Mouse (Mus musculus) liver, embryonic 13.5 days (tissue): ENCODE measurements around the gene Olfr1224-ps1. TPM values are rescaled to one million over a fixed set of nuclear protein-coding genes. Genes with fewer than 3 reads are reported as not detected.
"Not testable (repeated sequence)": the region's sequence is repeated elsewhere in the genome, so short reads cannot be mapped to it uniquely, and the experiment has no call there.

ENCODE experiments used
- ATAC-seq: fragments of 200-750 bp; cut with Nextera tagmentation; 2 replicates; pipeline ENCODE4 v1.8.0; 2017; ENCODE audit warnings: low read depth, mild to moderate bottlenecking, moderate number of reproducible peaks, moderate library complexity
- DNase-seq: peaks from one replicate; pipeline ENCODE4 v3.0.0; 2022
- H3K27ac ChIP-seq: fragments of 300-500 bp; sonication (generic); 2 replicates; pipeline ENCODE4 v1.5.1; 2015; ENCODE audit warnings: moderate library complexity, mild to moderate bottlenecking, inconsistent platforms
- H3K27me3 ChIP-seq: fragments of 300-500 bp; sonication (generic); 2 replicates; pipeline ENCODE4 v1.6.1; 2015; ENCODE audit warnings: mild to moderate bottlenecking, inconsistent platforms
- H3K36me3 ChIP-seq: fragments of 300-500 bp; sonication (generic); 2 replicates; pipeline ENCODE4 v1.6.1; 2015; ENCODE audit warnings: mild to moderate bottlenecking, inconsistent platforms
- H3K4me1 ChIP-seq: fragments of 300-500 bp; sonication (generic); replicated peaks from 2 replicates; pipeline ENCODE4 v1.6.1; 2015; ENCODE audit warnings: inconsistent platforms
- H3K4me2 ChIP-seq: fragments of 300-500 bp; sonication (generic); 2 replicates; pipeline ENCODE4 v1.6.1; 2015; ENCODE audit warnings: inconsistent platforms, mild to moderate bottlenecking, moderate library complexity
- H3K4me3 ChIP-seq: fragments of 300-500 bp; sonication (generic); replicated peaks from 2 replicates; pipeline ENCODE4 v1.5.1; 2015; ENCODE audit warnings: mild to moderate bottlenecking, inconsistent platforms
- H3K9ac ChIP-seq: fragments of 300-500 bp; sonication (generic); 2 replicates; pipeline ENCODE4 v1.6.1; 2015; ENCODE audit warnings: mild to moderate bottlenecking, inconsistent platforms
- H3K9me3 ChIP-seq: fragments of 300-500 bp; sonication (generic); replicated peaks from 2 replicates; pipeline ENCODE4 v1.6.1; 2016; ENCODE audit warnings: inconsistent platforms
- WGBS: fragments of 180-500 bp; shearing (Covaris S2); methylation state at CpG from one replicate; pipeline ENCODE4 v1.1.7; 2015; ENCODE audit not compliant: insufficient replicate concordance; 5-methylcytosine and 5-hydroxymethylcytosine counted together
- polyA plus RNA-seq: library from polyadenylated mRNA; unstranded; fragments of >200 nt; fragmentation: Nextera tagmentation; extraction: Ambion mirVana; gene quantifications from 2 replicates; pipeline ENCODE4 v1.2.1, GENCODE M21; 2015

The Olfr1224-ps1 gene
- not detected in 2 replicates for polyA plus RNA-seq

DNA sequence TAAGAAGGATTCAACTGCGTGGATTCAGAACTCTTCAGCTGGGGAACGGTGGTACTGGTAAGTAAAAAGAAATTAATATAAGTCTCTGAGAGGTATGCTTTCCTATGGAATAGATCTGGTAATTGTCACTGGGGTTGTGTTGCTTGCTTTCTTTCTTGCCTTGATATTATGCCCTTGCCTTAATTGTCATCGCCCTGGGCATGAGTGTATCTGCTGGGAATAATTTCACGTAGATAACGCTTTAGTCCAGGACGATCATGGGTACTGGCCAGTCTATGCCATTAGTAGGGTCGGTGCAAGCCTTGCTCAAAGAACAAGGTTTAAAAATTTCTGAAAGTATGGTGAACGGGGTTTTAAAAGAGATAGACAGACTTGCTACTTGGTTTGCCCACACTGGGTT is at the start of gene Olfr1224-ps1:
Olfr1224-ps1 (minus strand) TSS at position 101 of the 400 bp plus-strand sequence.
- WGBS, result 77% methylated on average over 8 of the region's 8 CpGs
- H3K9ac ChIP-seq, DNase-seq, ATAC-seq, H3K9me3 ChIP-seq, H3K4me1 ChIP-seq, H3K36me3 ChIP-seq, H3K27ac ChIP-seq, H3K4me2 ChIP-seq, H3K4me3 ChIP-seq, H3K27me3 ChIP-seq: not testable (repeated sequence)

DNA sequence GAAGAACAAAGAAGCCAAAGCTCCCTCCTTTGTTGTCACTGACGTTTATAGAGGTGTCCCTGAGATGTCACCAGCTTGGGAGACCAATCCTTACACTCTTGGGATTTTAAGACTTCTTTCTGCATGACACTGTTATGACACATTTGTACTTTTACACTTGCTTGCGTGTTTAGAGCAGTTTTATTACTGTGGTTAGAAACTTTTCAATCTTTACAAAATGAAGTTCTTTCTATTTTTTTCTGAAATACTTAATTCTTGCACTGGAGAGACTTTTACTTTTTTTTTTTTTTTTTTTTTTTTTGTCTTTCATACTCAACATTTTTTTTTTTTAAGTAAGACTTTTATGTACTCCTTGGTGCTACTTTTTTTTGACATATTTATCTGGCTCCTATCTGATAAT is 36.1 kb upstream of the Olfr1224-ps1 start, which contains the start of gene Olfr1226:
Olfr1226 (minus strand) TSS at position 101 of the 400 bp plus-strand sequence.
- Histone ChIP-seq H3K27me3 (no peaks in the 10 kb centered on the region), H3K4me2 (no peak within 1 kb of the TSS), H3K4me1 (no peaks in the 10 kb centered on the region), H3K27ac (no peak within 1 kb of the TSS), H3K9me3 (no peaks in the 10 kb centered on the region), H3K9ac (no peak within 1 kb of the TSS), H3K4me3 (no peak within 1 kb of the TSS), H3K36me3 (no peaks in the 10 kb centered on the region)
- ATAC-seq (no peak), DNase-seq (no peak)
- WGBS, result 49% methylated on average over 2 of the region's 2 CpGs

GRCm38 (mm10) chr2:89196325-89196982 is 32.6 kb upstream of the Olfr1224-ps1 start:
- Histone ChIP-seq H3K4me3 (no peak overlapping the region), H3K4me2 (no peak overlapping the region), H3K9me3 (no peaks in the 10 kb centered on the region), H3K4me1 (no peaks in the 10 kb centered on the region), H3K9ac (no peak overlapping the region), H3K27me3 (no peaks in the 10 kb centered on the region), H3K27ac (no peak overlapping the region), H3K36me3 (no peaks in the 10 kb centered on the region)
- WGBS, result 40% methylated on average over 3 of the region's 3 CpGs
- ATAC-seq, result no peak
- DNase-seq, result no peak

DNA sequence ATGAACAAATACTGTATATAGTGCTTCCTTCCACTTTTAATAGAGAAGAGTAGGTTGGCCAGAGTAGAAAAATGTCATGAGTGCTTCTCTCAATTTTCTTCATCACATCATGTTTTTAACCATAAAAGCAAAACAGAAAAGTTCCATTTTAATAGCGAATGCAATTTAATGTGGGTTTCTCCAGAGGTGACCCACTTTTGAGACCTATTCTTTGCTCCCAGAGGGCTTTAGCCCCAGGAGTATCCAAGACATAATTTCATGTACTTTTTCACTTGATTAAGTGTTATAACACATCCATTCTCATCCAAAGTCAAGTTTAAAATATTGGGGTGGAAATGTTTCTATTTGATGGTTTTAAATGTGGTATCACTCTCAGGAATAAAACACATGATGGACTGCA is 10.7 kb upstream of the Olfr1224-ps1 start, which contains the start of gene Olfr1225:
Olfr1225 (minus strand) TSS at position 101 of the 400 bp plus-strand sequence.
- WGBS, result 53% methylated on average over 1 of the region's 1 CpGs
- ATAC-seq, result no peak

GRCm38 (mm10) chr2:89164711-89165110 is 820 bp upstream of the Olfr1224-ps1 start:
- 69% methylated on average over 4 of the region's 4 CpGs for WGBS
- H3K27me3 ChIP-seq, H3K4me3 ChIP-seq, DNase-seq, H3K36me3 ChIP-seq, ATAC-seq, H3K9me3 ChIP-seq, H3K9ac ChIP-seq, H3K27ac ChIP-seq, H3K4me1 ChIP-seq, H3K4me2 ChIP-seq: not testable (repeated sequence)

More for the DNA sequence above, 10.7 kb upstream of the Olfr1224-ps1 start, which contains the start of gene Olfr1225:
- no peaks in the 10 kb centered on the region for H3K4me1 ChIP-seq
- DNase-seq, result no peak
- H3K4me3 ChIP-seq, result no peak within 1 kb of the TSS
- H3K36me3 ChIP-seq, result no peaks in the 10 kb centered on the region
- no peaks in the 10 kb centered on the region for H3K27me3 ChIP-seq
- H3K27ac ChIP-seq, result no peak within 1 kb of the TSS
- no peak within 1 kb of the TSS for H3K4me2 ChIP-seq
- no peaks in the 10 kb centered on the region for H3K9me3 ChIP-seq
- H3K9ac ChIP-seq, result no peak within 1 kb of the TSS

DNA sequence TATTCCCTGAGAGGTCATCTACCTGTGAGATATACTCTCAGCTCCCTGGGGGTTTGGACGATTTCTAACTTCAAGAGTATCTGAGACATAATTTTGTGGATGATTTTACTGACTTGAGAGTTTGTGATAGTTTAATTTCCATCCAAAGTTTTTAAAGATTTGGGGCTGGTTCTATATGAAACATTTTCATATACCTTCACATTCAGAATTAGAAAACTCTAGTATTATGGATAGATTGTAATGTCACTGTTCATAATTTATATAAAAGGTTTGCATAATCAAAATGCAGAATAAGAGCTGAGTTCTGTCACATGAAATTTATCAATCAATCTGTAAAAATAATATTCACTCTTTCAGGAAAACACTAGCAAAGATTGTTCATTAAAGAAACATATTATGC is 12.4 kb downstream of the Olfr1224-ps1 start, which contains the start of gene Olfr1223:
Olfr1223 (minus strand) TSS at position 101 of the 400 bp plus-strand sequence.
- no peaks in the 10 kb centered on the region for H3K4me1 ChIP-seq
- H3K9me3 ChIP-seq, result no peaks in the 10 kb centered on the region
- no peak within 1 kb of the TSS for H3K4me3 ChIP-seq
- no peaks in the 10 kb centered on the region for H3K36me3 ChIP-seq
- H3K9ac ChIP-seq, result no peak within 1 kb of the TSS
- 26% methylated on average over 1 of the region's 1 CpGs for WGBS
- no peaks in the 10 kb centered on the region for H3K27me3 ChIP-seq
- H3K27ac ChIP-seq, result no peak within 1 kb of the TSS
- DNase-seq (no peak), ATAC-seq (no peak)
- no peak within 1 kb of the TSS for H3K4me2 ChIP-seq

GRCm38 (mm10) chr2:89132954-89133353 is 30.9 kb downstream of the Olfr1224-ps1 start, which contains the start of gene Olfr1222:
TSS of gene Olfr1222 (minus strand) at chr2:89133054.
- no peak within 1 kb of the TSS for H3K4me3 ChIP-seq
- 40% methylated on average over 3 of the region's 3 CpGs for WGBS
- no peaks in the 10 kb centered on the region for H3K9me3 ChIP-seq
- no peaks in the 10 kb centered on the region for H3K36me3 ChIP-seq
- H3K27me3 ChIP-seq, result no peaks in the 10 kb centered on the region
- H3K27ac ChIP-seq, result no peak within 1 kb of the TSS
- H3K4me1 ChIP-seq, result no peaks in the 10 kb centered on the region
- H3K4me2 ChIP-seq, result no peak within 1 kb of the TSS
- ATAC-seq (no peak), DNase-seq (no peak)
- H3K9ac ChIP-seq, result no peak within 1 kb of the TSS

DNA sequence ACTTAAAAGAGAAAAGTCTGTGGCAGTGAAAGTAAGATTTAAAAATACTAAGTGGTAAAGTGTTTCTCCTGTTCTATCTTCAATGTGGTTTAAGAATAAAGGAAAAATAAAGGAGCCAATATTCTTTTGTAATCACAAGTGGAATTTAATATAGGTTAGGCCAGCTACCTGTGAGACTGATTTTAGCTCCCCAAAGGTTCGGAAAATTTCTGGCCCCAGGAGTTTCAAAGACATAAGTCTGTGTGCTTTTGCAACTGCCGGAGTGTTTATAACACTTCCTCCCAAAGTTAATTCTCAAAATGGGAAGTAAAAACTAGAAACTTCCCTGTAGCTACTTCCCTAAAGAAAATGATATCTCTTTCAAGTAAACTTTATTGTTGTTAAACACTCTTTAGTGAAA is 46.7 kb downstream of the Olfr1224-ps1 start, which contains the start of gene Olfr1221:
Olfr1221 (minus strand) TSS at position 101 of the 400 bp plus-strand sequence.
- Histone ChIP-seq H3K4me3 (no peak within 1 kb of the TSS), H3K4me2 (no peak within 1 kb of the TSS), H3K4me1 (no peaks in the 10 kb centered on the region), H3K27me3 (no peaks in the 10 kb centered on the region), H3K9me3 (no peaks in the 10 kb centered on the region), H3K27ac (no peak within 1 kb of the TSS), H3K36me3 (no peaks in the 10 kb centered on the region), H3K9ac (no peak within 1 kb of the TSS)
- no peak for DNase-seq
- ATAC-seq, result no peak
- WGBS, result 40% methylated on average over 2 of the region's 2 CpGs

DNA sequence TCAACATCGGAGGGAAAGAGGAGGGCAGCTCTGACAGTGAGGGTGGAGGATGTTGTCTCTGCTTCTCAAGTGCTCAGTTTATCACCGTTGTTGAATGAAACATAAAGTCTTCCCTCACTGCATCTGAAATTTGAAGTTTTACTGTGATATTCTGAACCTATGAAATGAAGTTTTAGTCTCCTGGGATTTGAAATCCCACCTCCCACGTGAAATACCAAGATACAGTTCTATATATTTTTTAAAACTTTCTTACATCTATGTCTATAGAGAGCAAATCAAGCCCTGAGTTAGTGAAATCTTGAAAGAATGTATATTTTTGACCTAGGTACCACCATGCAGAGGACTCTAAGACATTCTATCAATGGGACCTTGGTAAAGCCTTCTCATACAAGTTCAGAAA is 57.2 kb downstream of the Olfr1224-ps1 start, which contains the start of gene Olfr1220:
Olfr1220 (minus strand) TSS at position 101 of the 400 bp plus-strand sequence.
- no peak within 1 kb of the TSS for H3K4me3 ChIP-seq
- no peak within 1 kb of the TSS for H3K9ac ChIP-seq
- ATAC-seq (no peak), DNase-seq (no peak)
- no peak within 1 kb of the TSS for H3K27ac ChIP-seq
- no peaks in the 10 kb centered on the region for H3K4me1 ChIP-seq
- H3K36me3 ChIP-seq, result no peaks in the 10 kb centered on the region
- H3K9me3 ChIP-seq, result no peaks in the 10 kb centered on the region
- H3K4me2 ChIP-seq, result no peak within 1 kb of the TSS
- no peaks in the 10 kb centered on the region for H3K27me3 ChIP-seq
- 48% methylated on average over 3 of the region's 3 CpGs for WGBS

GRCm38 (mm10) chr2:89105651-89106050 is 58.2 kb downstream of the Olfr1224-ps1 start:
- Histone ChIP-seq H3K36me3 (no peaks in the 10 kb centered on the region), H3K9ac (no peak overlapping the region), H3K9me3 (no peaks in the 10 kb centered on the region), H3K4me2 (no peak overlapping the region), H3K4me3 (no peak overlapping the region), H3K27me3 (no peaks in the 10 kb centered on the region), H3K4me1 (no peaks in the 10 kb centered on the region), H3K27ac (no peak overlapping the region)
- no peak for ATAC-seq
- DNase-seq, result no peak
